Mouse (Mus musculus) lung, embryonic 14.5 days (tissue): ENCODE results near the gene Hmx1. TPM values are rescaled to one million over a fixed set of nuclear protein-coding genes. Genes with fewer than 3 reads are reported as not detected.
A peak's percentile ranks its signal among the peaks of the same experiment; 100 is the strongest.

Experiments
- ATAC-seq: fragments of 200-750 bp; cut with Nextera tagmentation; 2 replicates; pipeline ENCODE4 v1.8.0; 2017; ENCODE audit warnings: mild to moderate bottlenecking, moderate TSS enrichment, moderate library complexity; ENCODE audit not compliant: insufficient read depth
- DNase-seq: peaks from one replicate; pipeline ENCODE4 v3.0.0-alpha.2; 2015
- H3K27ac ChIP-seq: fragments of 300-500 bp; sonication (generic); 2 replicates; pipeline ENCODE4 v1.5.1; 2014; ENCODE audit warnings: low read depth, mild to moderate bottlenecking, moderate library complexity
- H3K27me3 ChIP-seq: fragments of 300-500 bp; sonication (generic); 2 replicates; pipeline ENCODE4 v1.6.1; 2014; ENCODE audit warnings: low read length, control low read depth; ENCODE audit not compliant: insufficient read depth
- H3K36me3 ChIP-seq: fragments of 300-500 bp; sonication (generic); 2 replicates; pipeline ENCODE4 v1.6.1; 2014; ENCODE audit warnings: control low read depth; ENCODE audit not compliant: insufficient read depth
- H3K4me1 ChIP-seq: fragments of 300-500 bp; sonication (generic); 2 replicates; pipeline ENCODE4 v1.6.1; 2014; ENCODE audit warnings: antibody characterized with exemption, control low read depth; ENCODE audit not compliant: insufficient read depth
- H3K4me2 ChIP-seq: fragments of 300-500 bp; sonication (generic); 2 replicates; pipeline ENCODE4 v1.6.1; 2014; ENCODE audit warnings: mild to moderate bottlenecking
- H3K4me3 ChIP-seq: fragments of 300-500 bp; sonication (generic); 2 replicates; pipeline ENCODE4 v1.5.1; 2014; ENCODE audit warnings: low read depth, low read length
- H3K9ac ChIP-seq: fragments of 300-500 bp; sonication (generic); 2 replicates; pipeline ENCODE4 v1.6.1; 2014
- H3K9me3 ChIP-seq: fragments of 300-500 bp; sonication (generic); 2 replicates; pipeline ENCODE4 v1.6.1; 2016; ENCODE audit warnings: low read depth, low read length, control low read depth
- CTCF ChIP-seq: IDR thresholded peaks from 2 replicates; pipeline ENCODE4 v1.5.1; 2016; ENCODE audit warnings: antibody characterized with exemption, low read depth
- WGBS: fragments of 180-500 bp; shearing (Covaris S2); extraction: QIAGEN DNeasy Blood & Tissue Kit; methylation state at CpG from one replicate; pipeline ENCODE4 v1.1.7; 2014; 5-methylcytosine and 5-hydroxymethylcytosine counted together
- polyA plus RNA-seq: library from polyadenylated mRNA; unstranded; fragments of >200 nt; fragmentation: Nextera tagmentation; extraction: Ambion mirVana; gene quantifications from 2 replicates; pipeline ENCODE4 v1.2.1, GENCODE M21; 2014

Gene Hmx1
- polyA plus RNA-seq, 1 experiment from 2014 or later, result not detected

- ATAC-seq, result no peak
- no peak for DNase-seq
- H3K4me2 ChIP-seq, result no peak overlapping the region
- no peak overlapping the region for H3K27ac ChIP-seq
- no peak overlapping the region for H3K4me3 ChIP-seq
- H3K9me3 ChIP-seq, result no peaks in the 10 kb centered on the region
- no peak overlapping the region for H3K9ac ChIP-seq
- H3K27me3 ChIP-seq, result no peaks in the 10 kb centered on the region
- H3K4me1 ChIP-seq, result no peaks in the 10 kb centered on the region
- TF ChIP-seq CTCF, result no peak
- WGBS, result 34% methylated on average over 8 of the region's 8 CpGs
- no peaks in the 10 kb centered on the region for H3K36me3 ChIP-seq
Measured at GRCm38 (mm10) chr5:35440459-35440858, 51.6 kb downstream of the Hmx1 start.

GRCm38 (mm10) chr5:35441411-35441810 lies 52.5 kb downstream of the Hmx1 start:
- no peaks in the 10 kb centered on the region for H3K27me3 ChIP-seq
- H3K9ac ChIP-seq, result no peak overlapping the region
- no peak overlapping the region for H3K27ac ChIP-seq
- DNase-seq, result no peak
- no peaks in the 10 kb centered on the region for H3K4me1 ChIP-seq
- TF ChIP-seq CTCF, result no peak
- H3K9me3 ChIP-seq, result no peaks in the 10 kb centered on the region
- ATAC-seq, result no peak
- WGBS, result 67% methylated on average over 9 of the region's 9 CpGs
- no peaks in the 10 kb centered on the region for H3K36me3 ChIP-seq
- no peak overlapping the region for H3K4me3 ChIP-seq
- H3K4me2 ChIP-seq, result no peak overlapping the region

GRCm38 (mm10) chr5:35444731-35445130 lies 55.8 kb downstream of the Hmx1 start:
- 82% methylated on average over 12 of the region's 12 CpGs for WGBS

GRCm38 (mm10) chr5:35447656-35448443 lies 58.9 kb downstream of the Hmx1 start:
- Histone ChIP-seq H3K27me3 (no peaks in the 10 kb centered on the region), H3K4me1 (no peaks in the 10 kb centered on the region), H3K36me3 (no peaks in the 10 kb centered on the region), H3K9me3 (no peaks in the 10 kb centered on the region), H3K4me2 (peak overlapping the region; percentile 59), H3K27ac (no peak overlapping the region), H3K4me3 (0 out of 2 replicates have a peak overlapping the region, but pooled peaks have one; percentile 5), H3K9ac (0 out of 2 replicates have a peak overlapping the region, but pooled peaks have one; percentile 13)
- ATAC-seq, result peak; percentile 89
- peak; percentile 73 for DNase-seq
- no peak for TF ChIP-seq CTCF
- 16% methylated on average over 27 of the region's 27 CpGs for WGBS

More at GRCm38 (mm10) chr5:35444731-35445130, 55.8 kb downstream of the Hmx1 start:
- DNase-seq (no peak), ATAC-seq (no peak)
- Histone ChIP-seq H3K4me3 (no peak overlapping the region), H3K4me1 (no peaks in the 10 kb centered on the region), H3K4me2 (no peak overlapping the region), H3K9ac (no peak overlapping the region), H3K36me3 (no peaks in the 10 kb centered on the region), H3K9me3 (no peaks in the 10 kb centered on the region), H3K27me3 (no peaks in the 10 kb centered on the region), H3K27ac (no peak overlapping the region)
- TF ChIP-seq CTCF, result no peak

Other genes starting within 250 kb of the Hmx1 start
- gene Adra2c, start 110.8 kb upstream of the Hmx1 start, polyA plus RNA-seq, result not detected in 2 replicates
- 5.3 and 5.4 TPM in 2 replicates for gene Cpz, start 136.6 kb downstream of the Hmx1 start, polyA plus RNA-seq
- 8.8 and 9.3 TPM in 2 replicates for gene Trmt44, start 186.0 kb downstream of the Hmx1 start, polyA plus RNA-seq
- gene Acox3, start 193.9 kb downstream of the Hmx1 start, polyA plus RNA-seq, result 13.8 and 13.9 TPM in 2 replicates